Mouse (Mus musculus) adrenal gland, postnatal 14 days (tissue): ENCODE results near the gene E2f6. TPM values are rescaled to one million over a fixed set of nuclear protein-coding genes. Genes with fewer than 3 reads are reported as not detected.

Experiments used
- DNase-seq: peaks from one replicate; pipeline ENCODE4 v3.0.0; 2021; ENCODE audit warnings: mixed read lengths
- total RNA-seq: library from RNA; stranded (reverse); gene quantifications from 2 replicates; pipeline ENCODE4 v1.2.3, GENCODE M21; 2021

Gene E2f6
- total RNA-seq, 1 experiment from 2014 or later: 35.7 TPM

DNA sequence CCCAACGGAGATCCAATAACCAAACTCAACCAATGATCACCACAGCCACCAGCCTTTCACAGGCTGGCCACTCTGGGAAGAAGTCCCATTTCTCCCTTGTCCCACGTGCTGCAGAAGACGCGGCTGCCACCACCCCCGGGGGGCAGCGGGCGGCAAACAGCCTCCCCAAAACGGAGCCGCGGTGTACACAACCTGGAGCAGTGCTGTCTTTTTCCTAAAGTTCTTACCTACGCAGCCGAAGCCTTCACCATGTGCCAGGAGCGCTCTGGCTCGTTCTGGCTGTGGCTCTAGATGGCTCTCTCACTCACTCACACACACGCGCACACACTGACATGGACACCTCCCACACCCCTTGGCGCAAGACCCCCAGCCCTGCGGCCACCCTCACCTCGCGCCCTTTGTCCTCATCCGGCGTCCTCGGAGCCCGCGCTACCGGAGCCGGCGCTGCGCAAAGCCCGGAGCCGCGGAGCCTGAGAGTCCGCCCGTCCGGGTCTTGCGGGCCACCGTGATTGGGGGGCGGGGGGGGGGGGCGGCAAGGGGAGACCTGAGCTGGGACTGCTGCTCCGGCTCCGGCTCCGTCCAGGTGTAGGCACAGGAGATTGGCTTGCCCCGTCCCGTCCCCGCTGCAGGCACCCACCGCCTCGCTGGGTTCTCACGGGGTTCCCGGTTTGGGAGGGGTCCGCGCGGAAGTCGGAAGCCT is 10.4 kb upstream of the E2f6 start, which contains the start of gene Greb1:
Gene Greb1, minus strand, starts transcription at position 628 of the 700 bp plus-strand sequence.
- DNase-seq: peak; percentile 77

- DNase-seq: no peak
Measured at GRCm38 (mm10) chr12:16800959-16801315, 9.8 kb upstream of the E2f6 start.

DNA sequence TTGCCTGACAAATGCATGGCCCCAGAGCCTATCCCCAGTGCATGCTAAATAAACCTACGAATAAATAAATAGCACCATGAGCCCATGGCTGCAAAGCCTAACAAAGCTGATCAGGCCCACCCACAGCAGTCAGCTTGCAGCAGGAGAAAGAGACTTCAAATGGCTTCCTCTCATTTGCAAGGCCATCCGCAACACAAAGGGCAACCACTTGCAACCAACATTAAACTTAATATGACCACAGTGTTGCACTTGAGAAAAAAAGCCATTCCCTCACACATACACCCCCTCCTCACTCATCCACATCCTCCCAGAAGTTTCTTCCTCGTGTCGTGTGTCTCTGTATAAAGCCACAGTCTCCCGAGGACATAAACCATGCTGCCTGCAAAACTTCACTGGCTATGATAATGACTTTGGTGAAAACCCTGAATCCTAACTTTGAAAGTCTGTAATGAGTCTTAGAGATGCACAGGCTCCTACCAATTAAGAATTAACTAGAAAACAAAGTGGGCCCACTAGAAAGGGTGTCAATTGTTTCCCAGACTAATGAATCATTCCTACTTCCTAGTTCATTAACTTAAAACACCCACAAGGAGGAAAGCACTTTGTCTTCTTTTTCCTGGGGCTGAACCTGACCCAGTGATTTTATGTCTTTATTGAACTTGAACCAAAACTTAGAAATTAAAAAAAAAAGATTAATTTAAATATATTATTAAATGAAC is 7.4 kb upstream of the E2f6 start:
- DNase-seq: no peak

GRCm38 (mm10) chr12:16803956-16804430 is 6.8 kb upstream of the E2f6 start:
- DNase-seq: no peak

GRCm38 (mm10) chr12:16805511-16805910 is 5.3 kb upstream of the E2f6 start:
- DNase-seq: peak; percentile 90

GRCm38 (mm10) chr12:16808045-16808444 is 2.7 kb upstream of the E2f6 start:
- peak; percentile 59 for DNase-seq

DNA sequence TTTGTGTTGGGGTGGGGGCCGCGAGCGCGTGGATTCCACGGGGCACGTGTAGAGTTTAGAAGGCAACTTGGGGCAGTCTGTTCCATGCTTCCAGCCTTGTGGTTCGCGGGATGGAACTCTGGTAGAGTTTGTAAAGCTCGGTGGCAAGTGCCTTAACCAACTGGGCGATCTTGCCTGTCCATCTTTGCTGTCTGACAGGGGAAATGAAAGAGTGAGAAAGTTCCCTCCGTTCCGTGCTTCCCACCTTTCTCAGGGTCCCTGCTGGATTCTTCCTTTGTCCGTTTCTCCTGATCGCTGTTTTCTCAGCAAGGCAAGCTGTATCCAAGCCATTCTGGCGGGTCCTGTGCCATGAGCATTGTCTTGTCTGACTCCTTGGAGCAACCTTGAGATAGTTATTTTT is 714 bp downstream of the E2f6 start:
- DNase-seq: no peak

- DNase-seq: no peak
Measured at GRCm38 (mm10) chr12:16817147-16817546, 6.4 kb downstream of the E2f6 start.

- DNase-seq: no peak
Measured at GRCm38 (mm10) chr12:16818513-16818912, 7.8 kb downstream of the E2f6 start.

DNA sequence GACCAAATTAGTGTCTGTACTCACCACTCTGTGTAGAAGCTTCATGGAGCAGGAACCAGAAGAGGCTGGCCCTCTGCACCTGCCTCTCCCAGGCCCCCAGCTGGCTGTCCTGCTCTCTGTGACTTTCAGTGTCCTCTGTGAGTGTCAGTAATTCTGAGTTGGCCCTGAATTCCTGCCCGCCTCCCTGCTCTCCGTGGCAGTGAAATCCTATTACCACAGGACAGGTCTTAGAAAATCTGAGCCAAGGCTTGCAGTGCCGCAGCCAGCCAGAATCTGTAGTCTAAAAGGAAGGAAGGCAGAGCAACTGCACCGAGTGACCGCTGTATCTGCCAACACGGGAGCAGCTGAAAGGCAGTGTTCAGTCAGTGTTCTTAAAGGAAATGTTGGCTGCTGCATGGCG is 10.0 kb downstream of the E2f6 start:
- DNase-seq: peak; percentile 42

DNA sequence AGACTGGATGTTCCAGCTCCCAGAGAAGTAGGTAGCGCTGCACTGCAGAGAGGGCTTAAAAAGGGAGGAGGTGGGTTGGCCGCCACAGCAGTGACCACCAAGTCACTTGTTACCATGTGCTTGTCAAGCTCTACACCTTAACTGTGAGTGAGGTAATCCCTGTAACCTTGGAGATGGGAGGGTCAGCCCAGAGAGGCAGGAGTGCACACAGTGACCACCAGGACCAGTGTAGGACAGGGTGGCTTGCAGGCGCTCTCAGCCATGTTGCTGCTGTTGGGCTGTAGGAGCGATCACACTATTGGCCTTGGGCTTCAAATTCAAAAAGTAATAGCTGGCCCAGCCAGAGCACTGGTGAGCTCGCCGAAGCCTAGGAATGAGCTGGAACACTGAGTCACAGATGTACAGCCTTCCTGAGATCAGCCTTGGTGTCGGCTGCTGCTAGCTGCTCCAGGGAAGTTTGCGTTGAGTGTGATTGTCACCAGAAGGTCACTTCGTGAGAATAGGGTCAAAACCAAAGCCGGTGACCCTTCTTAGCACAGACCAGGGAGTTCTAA is 11.5 kb downstream of the E2f6 start:
- peak; percentile 65 for DNase-seq

- DNase-seq: no peak
Measured at GRCm38 (mm10) chr12:16823701-16824100, 12.9 kb downstream of the E2f6 start.

GRCm38 (mm10) chr12:16828505-16828904 is 17.7 kb downstream of the E2f6 start:
- DNase-seq: peak; percentile 79

- peak; percentile 66 for DNase-seq
Measured at GRCm38 (mm10) chr12:16829785-16830184, 19.0 kb downstream of the E2f6 start.

GRCm38 (mm10) chr12:16831071-16831470 is 20.3 kb downstream of the E2f6 start:
- DNase-seq: no peak

- no peak for DNase-seq
Measured at GRCm38 (mm10) chr12:16834701-16835100, 23.9 kb downstream of the E2f6 start.

- peak; percentile 72 for DNase-seq
Measured at GRCm38 (mm10) chr12:16836188-16836587, 25.4 kb downstream of the E2f6 start.

- peak; percentile 80 for DNase-seq
Measured at GRCm38 (mm10) chr12:16837766-16838165, 27.0 kb downstream of the E2f6 start.

DNA sequence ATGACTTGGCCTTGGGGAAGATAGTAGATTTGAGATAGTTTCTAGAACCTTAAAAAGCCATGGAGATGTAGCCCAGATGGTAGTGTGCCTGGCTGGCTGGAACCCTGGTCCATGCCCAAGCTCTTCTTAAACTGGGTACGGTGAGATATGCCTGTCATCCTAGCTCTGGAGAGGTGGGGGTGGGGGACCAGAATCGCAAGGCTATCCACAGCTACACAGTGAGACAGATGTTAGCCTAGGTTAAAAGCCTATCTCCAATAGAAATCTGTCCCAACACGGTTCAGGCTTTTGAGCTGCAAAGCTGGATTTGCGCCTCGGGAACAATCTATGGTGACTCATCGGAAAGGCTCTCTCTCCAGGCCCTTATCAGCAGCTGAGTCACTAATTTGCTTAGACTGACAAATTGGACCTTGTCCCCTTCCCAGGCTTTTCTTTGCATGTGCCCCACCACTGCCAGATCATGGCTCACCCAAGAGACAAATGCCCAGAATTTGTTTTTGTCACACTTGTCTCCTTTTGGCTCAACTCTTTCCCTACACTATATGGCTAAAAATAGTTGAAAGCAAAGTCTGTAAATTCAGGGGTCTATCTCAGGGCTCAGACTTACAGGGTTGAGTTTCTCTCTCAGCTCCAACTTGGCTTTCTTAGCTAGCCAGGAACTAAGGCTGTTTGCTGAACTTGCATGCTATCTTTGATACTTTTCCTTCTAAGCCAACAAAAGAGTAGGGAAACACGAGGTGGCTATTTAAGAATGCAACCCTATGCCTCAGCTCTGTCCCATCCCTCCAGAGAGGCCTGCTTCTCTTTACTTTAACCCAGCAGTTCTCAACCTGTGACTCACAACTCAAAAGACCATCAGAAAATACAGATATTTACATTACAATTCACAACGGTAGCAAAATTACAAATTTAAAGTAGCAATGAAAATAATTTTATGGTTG is 30.3 kb downstream of the E2f6 start:
- DNase-seq: peak; percentile 78

DNA sequence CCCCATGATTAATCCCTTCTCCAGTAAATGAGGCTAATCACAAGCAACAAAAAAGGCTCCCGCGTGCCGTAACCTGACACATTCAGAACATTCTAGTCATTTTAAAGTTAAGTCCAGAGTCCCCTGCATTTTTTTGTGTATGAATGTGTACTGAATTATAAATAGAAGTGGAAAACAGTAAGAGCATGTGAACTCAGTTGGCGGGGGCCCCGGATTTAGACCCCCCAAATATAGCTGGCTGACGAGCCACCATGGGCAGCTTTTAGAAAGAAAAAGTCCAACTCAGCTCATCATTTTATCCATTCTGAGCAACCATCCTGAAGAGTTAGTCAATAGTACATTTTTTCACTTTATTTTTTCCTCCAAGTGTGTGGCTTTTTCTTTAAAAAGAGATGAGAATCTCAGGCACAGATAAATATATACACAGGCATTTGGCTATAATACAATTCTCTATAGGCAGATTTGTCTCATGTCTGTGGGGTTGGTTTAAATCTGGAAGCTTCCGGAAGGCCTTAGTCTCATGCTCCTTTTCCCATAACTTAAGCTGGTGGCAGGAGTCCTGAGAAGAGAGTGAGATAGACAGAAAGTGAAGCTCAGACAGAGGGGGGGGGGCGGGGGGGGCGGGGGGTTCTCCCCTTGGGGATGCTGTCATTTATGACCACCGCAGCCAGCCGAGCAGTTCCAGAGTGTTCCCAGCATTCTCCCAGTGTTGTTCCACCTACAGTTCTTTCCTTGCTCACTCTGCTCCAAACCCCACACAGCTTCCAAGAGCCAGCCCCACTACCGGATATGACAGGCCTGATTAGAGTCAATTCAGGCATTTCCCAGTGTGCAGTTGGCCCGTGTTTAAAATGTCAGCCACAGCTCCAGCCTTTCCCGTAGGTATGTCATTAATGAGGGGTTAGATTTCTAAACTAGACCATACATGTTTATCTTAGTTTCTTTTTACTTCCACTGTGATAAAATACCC is 34.1 kb downstream of the E2f6 start:
- DNase-seq: no peak

- DNase-seq: no peak
Measured at GRCm38 (mm10) chr12:16847204-16847792, 36.5 kb downstream of the E2f6 start.
